Mouse (Mus musculus): ENCODE measurements around the gene Plxna2.

DNA sequence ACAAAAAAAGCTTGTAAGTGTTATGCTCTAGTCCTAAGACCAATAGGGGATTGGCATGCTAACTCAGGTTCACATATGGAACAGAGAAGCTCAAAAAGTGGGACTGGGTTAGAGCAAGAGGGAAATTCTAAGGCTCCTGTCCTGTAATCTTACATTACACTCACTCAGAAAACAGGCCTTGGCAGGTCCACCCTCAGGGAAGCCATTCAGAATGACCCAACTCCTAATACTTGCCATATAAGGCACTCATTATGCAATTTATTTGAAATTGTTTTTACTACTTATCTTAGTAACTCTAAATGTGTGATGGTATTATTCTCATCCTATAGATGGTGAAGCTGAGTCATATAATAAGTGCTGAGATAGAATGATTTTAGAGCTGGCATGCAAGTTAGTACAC, 146.9 kb downstream of the Plxna2 start:
- TF ChIP-seq POLR2A (IDR thresholded peaks at IDR 0.05; ENCODE audit: control insufficient read depth, extremely low read depth, insufficient read depth, low read length, poor library complexity) = no peak
- no peak for TF ChIP-seq CTCF (IDR thresholded peaks at IDR 0.05; ENCODE audit: borderline replicate concordance, control insufficient read depth, extremely low read depth, insufficient read depth, low read length, poor library complexity)
